Mouse (Mus musculus) intestine, embryonic 15.5 days (tissue): ENCODE measurements around the gene Tmem132d. TPM values are rescaled to one million over a fixed set of nuclear protein-coding genes. Genes with fewer than 3 reads are reported as not detected.

Experiments
- ATAC-seq: fragments of 200-750 bp; cut with Nextera tagmentation; 2 replicates; pipeline ENCODE4 v1.8.0; 2017; ENCODE audit warnings: moderate TSS enrichment, moderate library complexity
- H3K27ac ChIP-seq: fragments of 300-500 bp; sonication (generic); 2 replicates; pipeline ENCODE4 v1.5.1; 2015; ENCODE audit warnings: mild to moderate bottlenecking, inconsistent platforms
- H3K27me3 ChIP-seq: fragments of 300-500 bp; sonication (generic); replicated peaks from 2 replicates; pipeline ENCODE4 v1.6.1; 2015; ENCODE audit warnings: inconsistent platforms
- H3K36me3 ChIP-seq: fragments of 300-500 bp; sonication (generic); 2 replicates; pipeline ENCODE4 v1.6.1; 2015; ENCODE audit warnings: inconsistent platforms
- H3K4me1 ChIP-seq: fragments of 300-500 bp; sonication (generic); replicated peaks from 2 replicates; pipeline ENCODE4 v1.6.1; 2015; ENCODE audit warnings: inconsistent platforms
- H3K4me2 ChIP-seq: fragments of 300-500 bp; sonication (generic); replicated peaks from 2 replicates; pipeline ENCODE4 v1.6.1; 2015; ENCODE audit warnings: mild to moderate bottlenecking, inconsistent platforms
- H3K4me3 ChIP-seq: fragments of 300-500 bp; sonication (generic); replicated peaks from 2 replicates; pipeline ENCODE4 v1.5.1; 2015; ENCODE audit warnings: inconsistent platforms
- H3K9ac ChIP-seq: fragments of 300-500 bp; sonication (generic); 2 replicates; pipeline ENCODE4 v1.6.1; 2015; ENCODE audit warnings: inconsistent platforms
- H3K9me3 ChIP-seq: fragments of 300-500 bp; sonication (generic); 2 replicates; pipeline ENCODE4 v1.6.1; 2016; ENCODE audit warnings: inconsistent platforms
- WGBS: fragments of 180-500 bp; shearing (Covaris S2); methylation state at CpG from one replicate; pipeline ENCODE4 v1.1.7; 2015; 5-methylcytosine and 5-hydroxymethylcytosine counted together
- polyA plus RNA-seq: library from polyadenylated mRNA; unstranded; fragments of >200 nt; fragmentation: Nextera tagmentation; extraction: Ambion mirVana; gene quantifications from 2 replicates; pipeline ENCODE4 v1.2.1, GENCODE M21; 2015

The Tmem132d gene
- polyA plus RNA-seq, 1 experiment from 2014 or later = 0.03 TPM

DNA sequence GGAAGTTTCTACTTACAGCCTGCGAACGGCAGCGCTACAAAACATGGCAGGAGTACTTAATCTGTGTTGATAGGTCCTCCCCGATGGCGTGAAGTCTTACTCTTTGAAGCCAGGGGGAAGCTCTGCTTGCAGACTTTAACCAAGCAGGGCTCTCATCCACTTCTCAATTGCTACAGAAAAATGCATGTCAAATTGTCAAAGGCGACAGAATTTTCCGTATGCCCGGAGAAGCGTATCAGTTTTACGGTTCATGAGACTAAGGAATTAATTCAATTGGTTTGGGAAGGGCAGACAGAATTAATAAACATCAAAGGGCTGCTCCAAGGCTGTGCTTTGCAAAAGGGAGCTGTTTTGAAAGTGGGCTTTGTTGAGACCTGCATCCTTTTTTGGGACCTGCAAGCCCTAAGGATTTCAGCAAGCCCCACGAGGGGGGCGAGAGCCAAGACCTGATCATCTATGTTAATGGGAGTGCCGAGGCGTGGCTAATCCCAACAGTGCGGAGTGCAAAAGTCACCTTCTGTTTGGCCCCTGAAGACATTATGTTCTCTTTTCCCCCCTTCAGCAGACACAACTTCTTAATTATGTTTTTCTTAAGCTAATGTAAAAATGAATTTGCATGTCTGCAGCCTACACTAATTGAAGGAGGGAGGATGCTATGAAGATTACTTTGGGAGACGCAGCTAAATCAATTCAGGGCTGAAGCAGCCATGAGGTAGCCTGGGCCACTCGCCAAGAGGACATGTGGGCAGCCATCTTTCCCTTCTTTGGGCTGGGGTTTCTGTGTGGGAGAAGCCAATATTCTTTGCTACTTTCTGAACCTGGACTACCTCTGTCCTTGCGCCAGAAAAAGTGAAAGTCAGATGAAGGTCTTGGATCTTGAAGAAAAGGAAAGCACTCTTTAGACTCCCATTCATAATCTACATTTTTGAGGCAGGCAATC, 547.0 kb downstream of the Tmem132d start:
- no peak overlapping the region for H3K4me2 ChIP-seq
- 91% methylated on average over 18 of the region's 18 CpGs for WGBS
- ATAC-seq = no peak
- no peaks in the 10 kb centered on the region for H3K27me3 ChIP-seq
- no peaks in the 10 kb centered on the region for H3K4me1 ChIP-seq
- no peaks in the 10 kb centered on the region for H3K36me3 ChIP-seq
- no peak overlapping the region for H3K27ac ChIP-seq
- H3K9me3 ChIP-seq = no peaks in the 10 kb centered on the region; the same call in 1 of the 2 replicates
- no peak overlapping the region for H3K4me3 ChIP-seq
- H3K9ac ChIP-seq = no peak overlapping the region

DNA sequence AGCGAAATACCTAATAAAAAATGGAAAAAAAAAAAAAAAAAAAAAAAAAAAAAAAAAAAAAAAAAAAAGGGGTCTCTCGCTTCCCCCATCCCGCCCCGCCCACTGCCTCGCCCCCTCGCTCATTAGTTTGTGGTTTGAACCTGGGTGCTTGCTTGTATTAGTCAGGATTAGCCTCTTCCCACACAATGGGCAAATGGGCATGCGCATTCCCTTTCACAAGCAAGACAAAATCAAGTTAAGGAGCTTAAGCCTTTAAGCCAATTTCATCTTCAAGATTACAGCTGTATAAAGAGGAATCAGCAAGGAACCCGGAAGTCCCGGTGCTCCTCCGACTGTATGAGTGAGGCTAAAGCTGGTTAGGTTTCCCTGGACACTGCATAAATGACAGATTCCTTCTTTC, 549.9 kb downstream of the Tmem132d start:
- 72% methylated on average over 9 of the region's 10 CpGs for WGBS
- no peak for ATAC-seq
- Histone ChIP-seq H3K36me3 (no peaks in the 10 kb centered on the region), H3K4me3 (no peak overlapping the region), H3K9ac (no peak overlapping the region), H3K4me1 (no peaks in the 10 kb centered on the region), H3K9me3 (no peaks in the 10 kb centered on the region; the same call in 1 of the 2 replicates), H3K27ac (no peak overlapping the region), H3K27me3 (no peaks in the 10 kb centered on the region), H3K4me2 (no peak overlapping the region)

DNA sequence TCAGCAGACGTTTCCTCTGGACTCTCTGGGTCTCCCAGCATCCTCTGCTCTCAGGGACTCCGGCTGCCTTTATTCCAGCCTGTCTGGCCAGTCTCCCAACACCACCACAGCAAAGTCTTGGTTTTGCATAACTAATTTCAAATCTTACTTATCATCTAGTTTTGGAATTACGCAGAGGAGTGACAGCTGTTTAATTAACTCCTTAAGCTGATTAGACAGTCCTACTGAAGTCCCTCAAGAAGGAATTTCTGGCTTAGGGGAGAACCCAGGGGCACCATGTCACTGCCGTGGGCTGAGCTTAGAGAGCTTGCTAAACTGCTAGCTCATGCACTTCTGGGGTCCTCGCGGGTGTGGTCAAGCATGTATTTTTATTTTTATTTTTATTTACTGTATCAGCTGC, 558.4 kb downstream of the Tmem132d start:
- no peaks in the 10 kb centered on the region for H3K9me3 ChIP-seq
- H3K4me1 ChIP-seq = no peaks in the 10 kb centered on the region
- H3K4me2 ChIP-seq = no peak overlapping the region
- no peaks in the 10 kb centered on the region for H3K27me3 ChIP-seq
- no peaks in the 10 kb centered on the region for H3K36me3 ChIP-seq
- no peak overlapping the region for H3K9ac ChIP-seq
- ATAC-seq = no peak
- no peak overlapping the region for H3K27ac ChIP-seq
- no peak overlapping the region for H3K4me3 ChIP-seq
- 80% methylated on average over 6 of the region's 6 CpGs for WGBS

DNA sequence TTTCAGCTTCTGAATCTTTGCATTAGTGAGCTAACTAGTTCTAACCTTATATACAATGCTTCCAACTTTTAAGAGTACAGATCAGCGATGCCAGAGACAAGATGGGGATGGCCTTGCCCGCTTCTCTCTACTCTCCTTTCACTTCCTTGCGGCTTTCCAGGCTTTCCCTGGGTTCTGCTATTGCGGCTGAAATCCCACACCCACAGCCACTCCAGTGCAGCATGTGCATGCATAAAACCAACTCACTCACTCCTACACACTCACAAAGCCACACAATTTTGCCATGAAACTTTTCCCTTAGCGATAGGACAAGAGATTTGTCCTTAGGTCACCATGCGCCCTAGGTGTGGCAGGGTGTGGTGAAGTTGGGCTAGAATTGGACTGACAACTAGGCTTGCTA, 567.7 kb downstream of the Tmem132d start:
- ATAC-seq = no peak
- H3K4me2 ChIP-seq = no peak overlapping the region
- no peaks in the 10 kb centered on the region for H3K9me3 ChIP-seq
- no peak overlapping the region for H3K27ac ChIP-seq
- H3K36me3 ChIP-seq = no peaks in the 10 kb centered on the region
- 89% methylated on average over 6 of the region's 6 CpGs for WGBS
- no peaks in the 10 kb centered on the region for H3K4me1 ChIP-seq
- H3K9ac ChIP-seq = no peak overlapping the region
- H3K4me3 ChIP-seq = no peak overlapping the region
- H3K27me3 ChIP-seq = no peaks in the 10 kb centered on the region

DNA sequence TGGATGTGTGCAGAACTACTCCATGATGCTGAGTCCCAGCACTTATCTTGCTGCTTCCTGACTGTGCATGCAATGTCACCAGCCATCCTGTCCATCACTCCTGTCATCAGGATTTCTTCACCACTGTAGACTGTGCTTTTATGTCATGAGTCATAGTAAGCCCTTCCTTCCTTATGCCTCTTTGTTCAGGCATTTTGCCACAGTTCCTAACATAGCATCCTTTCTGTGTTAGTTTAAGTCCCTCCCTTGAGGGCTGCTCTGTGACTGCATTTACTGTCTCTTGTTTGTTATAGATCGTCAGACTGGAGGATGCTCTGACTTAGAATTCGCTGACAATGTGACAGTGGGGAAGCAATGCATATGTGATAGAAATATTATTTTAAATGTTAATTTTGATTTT, 573.2 kb downstream of the Tmem132d start:
- H3K4me2 ChIP-seq = no peak overlapping the region
- H3K4me1 ChIP-seq = no peaks in the 10 kb centered on the region
- H3K9me3 ChIP-seq = no peaks in the 10 kb centered on the region
- H3K9ac ChIP-seq = no peak overlapping the region
- H3K36me3 ChIP-seq = no peaks in the 10 kb centered on the region
- whole genome bisulfite sequencing = 67% methylated on average over 2 of the region's 2 CpGs
- no peaks in the 10 kb centered on the region for H3K27me3 ChIP-seq
- ATAC-seq = no peak
- no peak overlapping the region for H3K27ac ChIP-seq
- no peak overlapping the region for H3K4me3 ChIP-seq

DNA sequence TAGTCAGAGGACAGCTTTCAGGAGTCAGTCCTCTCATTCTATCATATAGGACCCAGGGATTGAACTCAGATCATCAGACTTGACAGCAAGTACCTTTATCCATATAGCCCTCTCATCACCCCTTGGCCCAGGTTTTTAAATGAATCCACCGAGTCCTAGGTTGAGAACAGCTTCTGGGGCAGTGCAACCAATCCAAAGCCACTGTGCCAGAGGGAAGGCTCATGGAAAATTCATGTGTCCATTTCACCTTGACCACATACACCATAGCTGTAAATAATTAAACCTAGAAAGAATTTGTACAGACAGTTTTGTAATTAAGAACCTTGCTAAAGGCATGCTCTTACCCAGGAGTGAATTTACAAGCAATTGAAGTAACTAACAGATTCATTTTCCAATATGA, 580.6 kb downstream of the Tmem132d start:
- 88% methylated on average over 1 of the region's 1 CpGs for WGBS
- Histone ChIP-seq H3K36me3 (no peaks in the 10 kb centered on the region), H3K27me3 (no peaks in the 10 kb centered on the region), H3K4me2 (no peak overlapping the region), H3K9me3 (no peaks in the 10 kb centered on the region), H3K27ac (no peak overlapping the region), H3K4me3 (no peak overlapping the region), H3K9ac (no peak overlapping the region), H3K4me1 (no peaks in the 10 kb centered on the region)
- ATAC-seq = no peak

DNA sequence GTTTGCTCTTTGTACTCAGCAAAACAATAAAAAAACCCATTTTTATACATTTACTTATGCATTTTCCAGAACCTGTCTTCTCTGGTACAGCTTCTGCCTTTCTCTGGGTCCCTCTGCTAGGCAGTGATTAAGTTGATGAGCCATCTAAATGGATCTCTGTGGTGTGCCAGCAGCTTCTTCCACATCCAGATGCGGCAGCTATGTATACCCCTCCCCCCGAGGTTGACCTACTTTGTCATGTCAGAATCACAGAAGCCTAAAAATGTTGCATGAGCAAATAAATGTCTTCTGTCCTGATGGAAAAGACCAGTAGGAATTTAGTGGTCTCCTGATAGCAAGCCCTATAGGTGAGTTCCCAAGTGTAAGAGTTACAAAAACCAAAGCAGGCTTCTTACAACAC, 601.1 kb downstream of the Tmem132d start:
- no peak overlapping the region for H3K4me2 ChIP-seq
- no peak overlapping the region for H3K9ac ChIP-seq
- ATAC-seq = no peak
- no peaks in the 10 kb centered on the region for H3K27me3 ChIP-seq
- no peaks in the 10 kb centered on the region for H3K9me3 ChIP-seq
- H3K4me1 ChIP-seq = no peaks in the 10 kb centered on the region
- 83% methylated on average over 2 of the region's 2 CpGs for WGBS
- no peaks in the 10 kb centered on the region for H3K36me3 ChIP-seq
- H3K27ac ChIP-seq = no peak overlapping the region
- H3K4me3 ChIP-seq = no peak overlapping the region

DNA sequence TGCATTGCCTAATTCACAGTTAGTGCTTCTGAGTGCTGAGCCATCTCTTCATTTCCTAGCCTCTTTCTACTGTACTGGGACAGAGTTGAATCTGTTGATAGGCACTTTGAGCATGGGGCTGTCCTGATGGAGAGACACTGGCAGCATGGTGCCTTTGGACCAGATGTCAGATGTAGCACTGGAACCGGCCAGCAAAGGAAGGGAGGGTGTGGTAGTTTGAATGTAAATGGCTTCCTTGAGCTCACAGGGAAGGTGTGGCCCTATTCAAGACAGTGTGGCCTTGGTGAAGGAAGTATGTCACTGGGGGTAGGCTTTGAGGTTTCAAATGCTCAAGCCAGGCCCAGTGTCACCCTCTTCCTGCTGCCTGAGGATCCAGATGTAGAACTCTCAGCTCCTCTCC, 602.0 kb downstream of the Tmem132d start:
- no peak overlapping the region for H3K4me3 ChIP-seq
- WGBS = 75% methylated on average over 1 of the region's 1 CpGs
- H3K27me3 ChIP-seq = no peaks in the 10 kb centered on the region
- ATAC-seq = no peak
- H3K36me3 ChIP-seq = no peaks in the 10 kb centered on the region
- no peak overlapping the region for H3K9ac ChIP-seq
- no peaks in the 10 kb centered on the region for H3K9me3 ChIP-seq
- H3K4me1 ChIP-seq = no peaks in the 10 kb centered on the region
- no peak overlapping the region for H3K4me2 ChIP-seq
- no peak overlapping the region for H3K27ac ChIP-seq

DNA sequence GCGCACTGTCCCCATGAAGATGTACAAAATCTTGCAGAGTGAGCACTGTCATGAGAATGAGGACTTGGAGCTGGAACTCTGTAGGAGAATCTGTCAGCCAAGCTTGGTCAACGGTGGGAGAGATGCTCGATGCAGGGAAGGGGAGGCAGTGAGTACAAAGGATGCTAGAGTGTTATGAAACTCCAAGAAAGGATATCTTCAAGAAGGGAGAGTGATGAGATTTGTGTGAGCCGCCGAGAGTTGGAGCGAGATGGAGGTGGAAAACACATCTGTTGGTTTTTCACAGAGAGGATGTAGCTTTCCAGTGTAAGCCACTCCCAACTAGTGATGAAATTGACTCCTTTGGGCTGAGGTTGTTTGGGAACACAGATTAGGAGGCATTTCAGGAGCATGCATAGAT, 604.1 kb downstream of the Tmem132d start:
- no peaks in the 10 kb centered on the region for H3K9me3 ChIP-seq
- WGBS = 89% methylated on average over 6 of the region's 6 CpGs
- no peak for ATAC-seq
- H3K27ac ChIP-seq = no peak overlapping the region
- H3K4me3 ChIP-seq = no peak overlapping the region
- H3K4me1 ChIP-seq = no peaks in the 10 kb centered on the region
- H3K9ac ChIP-seq = no peak overlapping the region
- H3K4me2 ChIP-seq = no peak overlapping the region
- no peaks in the 10 kb centered on the region for H3K36me3 ChIP-seq
- no peaks in the 10 kb centered on the region for H3K27me3 ChIP-seq

DNA sequence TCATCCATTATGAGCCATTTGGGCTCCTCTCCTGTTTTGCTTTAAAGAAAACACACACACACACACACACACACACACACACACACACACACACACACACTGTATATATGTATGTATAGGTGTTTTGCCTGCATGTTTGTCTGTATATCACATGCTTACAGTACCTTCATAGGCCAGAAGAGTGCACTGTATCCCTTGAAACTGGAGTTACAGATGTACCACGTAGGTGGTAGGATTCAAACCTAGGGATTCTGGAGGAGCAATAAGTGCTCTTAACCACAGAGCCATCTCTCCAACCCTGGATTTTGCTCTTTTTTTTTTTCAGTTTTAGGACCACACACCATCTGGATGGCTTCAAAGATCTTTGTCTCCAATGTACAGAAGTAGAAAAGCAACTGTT, 610.9 kb downstream of the Tmem132d start:
- whole genome bisulfite sequencing = 38% methylated on average over 1 of the region's 1 CpGs
- no peak for ATAC-seq

DNA sequence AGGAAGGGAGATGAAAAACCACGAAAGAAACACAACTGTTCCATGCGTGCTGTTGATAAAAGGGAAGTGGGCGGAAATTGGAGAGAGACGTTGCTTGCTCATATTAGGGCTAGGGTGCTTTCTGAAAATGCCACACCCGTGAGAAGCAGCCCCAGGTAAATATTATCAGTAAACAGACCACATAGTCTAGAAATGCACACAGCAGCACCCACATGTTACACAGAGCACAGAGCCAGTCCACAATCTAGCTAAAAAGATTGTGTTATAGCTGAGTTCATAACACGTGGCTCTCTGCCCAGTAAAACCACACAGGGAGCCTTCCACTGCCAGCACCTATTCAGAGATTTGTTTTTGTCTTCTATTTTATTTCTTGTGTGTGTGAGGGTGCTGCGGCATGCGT, 617.6 kb downstream of the Tmem132d start:
- Histone ChIP-seq H3K4me1 (no peaks in the 10 kb centered on the region), H3K36me3 (no peaks in the 10 kb centered on the region), H3K9ac (no peak overlapping the region), H3K4me2 (no peak overlapping the region), H3K4me3 (no peak overlapping the region), H3K27me3 (no peaks in the 10 kb centered on the region), H3K27ac (no peak overlapping the region), H3K9me3 (no peaks in the 10 kb centered on the region)
- no peak for ATAC-seq
- 78% methylated on average over 8 of the region's 8 CpGs for WGBS

More for the DNA sequence above, 610.9 kb downstream of the Tmem132d start:
- Histone ChIP-seq H3K36me3 (no peaks in the 10 kb centered on the region), H3K9me3 (no peaks in the 10 kb centered on the region), H3K9ac (no peak overlapping the region), H3K4me3 (no peak overlapping the region), H3K27me3 (no peaks in the 10 kb centered on the region), H3K27ac (no peak overlapping the region), H3K4me2 (no peak overlapping the region), H3K4me1 (no peaks in the 10 kb centered on the region)

DNA sequence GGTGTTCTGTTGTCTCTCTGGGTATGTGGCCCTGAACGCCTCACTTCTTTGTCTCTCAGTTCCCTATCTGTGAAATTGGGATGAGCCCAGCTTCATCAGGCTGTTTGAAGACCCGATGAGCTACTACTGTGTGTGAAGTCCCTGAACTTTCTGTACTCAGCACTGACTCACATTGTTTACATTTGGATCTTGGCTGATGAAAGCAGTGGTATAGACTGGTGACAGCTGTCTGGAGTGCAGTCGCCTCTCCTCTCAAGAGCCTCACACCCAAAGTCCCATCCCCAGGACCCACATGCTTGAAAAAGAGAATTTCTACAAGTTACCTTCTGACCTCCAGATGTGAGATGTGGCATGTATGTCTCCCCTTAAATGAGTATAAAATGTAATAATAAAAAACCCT, 625.5 kb downstream of the Tmem132d start:
- Histone ChIP-seq H3K27ac (no peak overlapping the region), H3K9me3 (no peaks in the 10 kb centered on the region), H3K4me1 (no peaks in the 10 kb centered on the region), H3K9ac (no peak overlapping the region), H3K4me2 (no peak overlapping the region), H3K36me3 (no peaks in the 10 kb centered on the region), H3K27me3 (no peaks in the 10 kb centered on the region), H3K4me3 (no peak overlapping the region)
- no peak for ATAC-seq
- WGBS = 51% methylated on average over 3 of the region's 3 CpGs

DNA sequence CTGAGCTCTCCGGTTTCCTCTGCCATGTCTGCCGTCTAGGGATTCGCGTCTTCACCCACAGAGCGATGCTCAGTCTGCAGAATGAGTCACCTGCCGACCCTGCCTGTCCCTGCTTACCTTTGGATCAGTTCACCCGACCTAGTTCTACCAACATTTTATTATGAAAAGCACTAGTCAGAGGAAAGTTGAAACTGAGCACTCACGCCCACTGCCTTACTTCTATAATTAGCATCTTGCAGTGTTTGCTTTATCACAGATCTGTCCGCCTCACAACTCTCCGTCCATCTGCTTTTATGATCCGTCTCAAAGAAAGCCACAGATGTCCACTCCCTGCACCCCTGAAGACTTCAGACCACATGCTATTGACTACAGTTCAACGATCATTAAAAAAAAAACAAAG, 626.0 kb downstream of the Tmem132d start:
- no peak overlapping the region for H3K9ac ChIP-seq
- no peak for ATAC-seq
- H3K4me3 ChIP-seq = no peak overlapping the region
- H3K4me2 ChIP-seq = no peak overlapping the region
- no peak overlapping the region for H3K27ac ChIP-seq
- H3K9me3 ChIP-seq = no peaks in the 10 kb centered on the region
- 79% methylated on average over 12 of the region's 12 CpGs for WGBS
- H3K4me1 ChIP-seq = no peaks in the 10 kb centered on the region
- no peaks in the 10 kb centered on the region for H3K27me3 ChIP-seq
- no peaks in the 10 kb centered on the region for H3K36me3 ChIP-seq
